Mouse (Mus musculus): ENCODE results near the gene Foxn3.
"Not testable (repeated sequence)": the region's sequence is repeated elsewhere in the genome, so short reads cannot be mapped to it uniquely, and the experiment has no call there.

Foxn3 gene

DNA sequence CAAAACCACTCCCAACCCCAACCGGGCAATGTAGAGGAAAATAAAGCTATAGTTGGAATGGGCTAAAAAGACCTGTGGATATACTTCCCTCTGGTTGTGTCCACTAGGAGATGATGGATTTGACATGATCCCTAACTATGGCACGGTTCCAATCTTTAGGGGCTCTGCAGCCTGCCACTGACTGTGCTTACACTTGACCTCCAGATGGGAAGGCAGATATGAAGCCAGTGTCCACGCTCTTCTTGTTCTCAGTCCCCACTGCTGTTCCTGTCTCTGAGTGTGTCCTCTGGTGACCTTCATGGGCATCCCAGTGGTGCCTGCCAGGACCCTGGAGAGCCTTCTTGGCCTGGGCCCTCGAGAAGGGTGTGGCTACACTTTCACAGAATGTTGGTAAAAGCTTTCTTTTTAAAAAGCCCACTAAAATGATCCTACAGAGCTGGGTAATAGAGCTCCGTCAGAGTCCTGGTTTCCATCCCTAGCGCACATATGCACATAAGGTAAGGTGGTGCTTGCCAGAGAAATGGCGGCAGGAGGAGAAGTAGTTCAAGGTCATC, 346.2 kb downstream of the Foxn3 start:
- no peak for DNase-seq (ENCODE audit: low spot score)

DNA sequence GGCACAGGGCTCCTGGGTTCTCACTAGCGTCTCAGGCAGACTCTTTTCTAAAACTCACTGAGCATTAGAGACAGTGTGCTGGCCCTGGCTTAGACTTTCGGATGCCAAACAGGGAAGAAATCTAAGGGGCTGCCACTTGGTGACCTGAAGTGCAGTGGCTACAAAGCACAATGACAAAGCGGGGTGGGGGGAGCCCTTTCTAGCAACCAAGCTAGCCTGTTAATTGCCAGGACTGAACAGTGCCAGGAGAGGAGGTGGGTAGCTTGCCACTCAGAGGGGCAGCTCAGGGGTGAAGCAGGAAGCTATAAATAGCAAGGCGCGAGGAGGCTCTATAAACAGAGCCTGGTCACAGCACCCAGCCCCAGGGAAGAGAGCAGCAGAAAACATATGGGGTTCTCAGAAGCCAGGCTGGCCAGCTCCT, 347.0 kb downstream of the Foxn3 start:
- DNase-seq (ENCODE audit: low spot score): no peak

DNA sequence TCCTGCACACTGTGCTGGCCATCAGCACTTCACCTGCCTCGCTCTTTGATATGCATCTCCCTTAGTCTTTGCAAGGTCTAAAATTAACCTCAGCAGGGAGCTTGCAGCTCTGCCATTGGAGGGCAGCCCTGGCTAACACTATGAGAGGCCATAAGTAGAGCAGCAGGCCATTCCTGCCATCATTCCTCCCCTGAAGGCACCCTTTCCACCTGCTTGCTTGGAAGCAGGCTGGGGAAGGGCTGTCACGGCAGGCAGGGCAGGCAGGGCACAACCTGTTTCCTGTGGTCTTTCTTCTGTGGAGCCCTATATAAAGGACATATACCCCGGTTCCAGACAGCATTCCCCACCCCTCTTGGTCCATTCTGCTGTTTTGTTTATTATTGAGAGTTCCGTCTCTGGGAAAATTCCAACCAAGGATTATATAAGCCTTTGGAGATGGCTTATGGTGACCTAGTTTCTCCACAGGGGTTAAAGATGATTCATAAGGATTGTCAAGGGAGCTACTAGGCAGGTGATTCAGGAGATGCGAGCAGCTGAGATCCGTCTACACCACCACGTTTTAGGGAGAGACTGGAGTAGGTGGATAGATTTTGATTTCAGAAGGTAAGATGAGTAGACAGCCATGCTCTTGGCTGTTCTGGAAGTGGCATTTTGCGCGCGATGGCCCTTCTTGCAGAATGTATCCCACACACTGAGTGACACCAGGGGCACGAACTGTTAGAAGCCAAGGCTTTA, 347.7 kb downstream of the Foxn3 start:
- DNase-seq (ENCODE audit: low spot score): no peak

DNA sequence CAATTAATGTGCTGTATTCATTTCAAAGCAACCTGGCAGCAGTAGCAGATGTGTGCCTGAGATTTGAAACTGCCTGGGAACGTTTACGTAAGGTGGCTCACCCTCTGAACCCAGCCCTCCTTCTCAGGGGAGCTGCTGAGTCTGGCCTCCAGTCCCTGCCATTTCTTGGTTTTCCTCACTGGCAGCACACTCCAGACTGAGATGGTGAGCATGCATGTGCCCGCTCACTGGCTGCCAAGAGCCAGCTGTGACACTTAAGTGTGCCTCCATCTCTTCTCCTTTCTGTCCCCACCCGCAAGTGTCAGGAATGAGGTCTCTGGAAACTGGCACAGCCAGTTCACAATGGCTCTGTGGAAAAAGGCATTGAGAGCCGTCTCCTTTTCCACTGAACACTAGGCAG, 349.3 kb downstream of the Foxn3 start:
- no peak for DNase-seq (ENCODE audit: low spot score)

DNA sequence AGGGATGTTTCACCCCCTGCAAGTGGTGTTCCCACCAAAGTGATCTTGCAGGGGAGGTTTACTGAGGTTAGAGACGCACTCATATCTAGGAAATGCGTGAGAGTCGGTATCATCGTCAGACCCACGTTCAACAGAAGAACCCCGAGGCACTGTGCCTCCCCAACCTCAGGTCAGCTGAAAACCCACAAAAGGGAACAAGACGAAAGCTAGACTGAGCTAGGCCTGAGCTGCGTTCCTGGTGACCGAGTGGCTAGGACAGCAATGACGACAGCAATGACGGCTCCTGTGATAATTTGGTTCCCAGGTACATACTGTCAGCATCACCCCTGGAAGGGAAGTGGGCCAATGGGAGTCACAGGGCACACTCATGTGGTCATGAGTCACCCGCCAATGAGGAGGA, 350.2 kb downstream of the Foxn3 start:
- DNase-seq (ENCODE audit: low spot score): no peak

DNA sequence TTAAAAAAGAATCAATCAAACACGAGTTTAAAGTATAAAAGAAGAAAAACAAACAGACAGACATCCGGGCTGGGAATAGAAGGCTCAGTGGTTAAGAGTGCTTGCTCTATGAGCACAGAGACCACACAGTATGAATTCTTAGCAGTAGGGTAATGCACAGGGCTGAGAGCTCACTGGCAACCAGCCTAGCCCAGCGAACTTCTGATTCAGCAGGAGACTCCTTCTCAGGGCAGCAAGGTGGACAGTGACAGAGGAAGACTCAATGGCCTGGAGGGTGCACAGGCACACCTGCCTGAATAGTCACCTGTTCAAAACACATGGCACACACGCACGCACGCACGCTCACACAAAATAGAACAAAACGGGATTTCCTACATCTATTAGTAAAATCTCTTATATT, 353.6 kb downstream of the Foxn3 start:
- no peak for DNase-seq (ENCODE audit: low spot score)

DNA sequence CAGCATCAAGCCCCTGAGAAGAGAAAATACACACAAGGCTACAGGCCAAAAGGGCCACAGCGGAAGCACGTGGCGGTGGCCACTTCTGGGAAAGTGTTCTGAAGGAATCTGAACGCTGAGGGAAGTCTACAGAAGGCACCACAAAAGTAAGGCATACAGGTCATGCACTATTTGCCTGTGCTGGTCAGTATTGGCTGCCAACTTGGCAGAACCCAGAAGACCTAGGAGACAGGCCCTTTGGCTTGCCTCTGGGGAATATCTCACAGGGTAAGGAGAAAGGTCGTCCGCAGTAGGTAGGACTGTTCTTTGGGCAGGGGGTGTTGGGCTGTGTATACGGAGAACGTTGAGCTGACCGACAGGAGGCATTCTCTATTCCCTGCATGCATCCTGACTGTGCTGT, 355.1 kb downstream of the Foxn3 start:
- DNase-seq (ENCODE audit: low spot score): no peak

DNA sequence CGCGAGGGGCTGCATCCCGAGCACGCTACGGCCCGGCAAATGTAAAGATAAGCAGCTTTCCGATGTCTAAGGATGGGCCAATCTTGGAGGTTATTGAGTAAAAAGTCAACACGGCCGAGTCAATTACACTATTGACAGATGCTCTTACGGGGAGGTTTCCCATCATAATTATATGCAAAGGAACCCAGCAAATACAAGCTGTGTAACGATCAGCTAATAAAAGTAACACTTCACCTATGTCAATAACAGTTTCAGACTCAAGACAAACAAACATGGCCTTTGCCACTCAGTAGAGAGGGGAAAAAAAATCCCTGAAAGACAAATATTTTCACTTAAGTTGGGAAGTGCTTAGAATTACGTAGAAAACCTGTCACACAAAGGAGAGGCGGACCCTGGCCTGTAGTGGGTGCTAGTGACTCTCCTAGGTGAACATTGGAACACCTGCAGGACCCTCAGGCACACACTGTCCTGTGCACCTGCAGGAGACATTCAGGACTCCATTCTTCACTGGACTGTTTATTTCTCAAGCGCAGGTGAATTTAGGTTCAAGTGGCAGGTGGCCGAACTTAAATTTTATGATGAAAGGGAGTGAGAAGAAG, 356.3 kb downstream of the Foxn3 start:
- no peak for DNase-seq (ENCODE audit: low spot score)

DNA sequence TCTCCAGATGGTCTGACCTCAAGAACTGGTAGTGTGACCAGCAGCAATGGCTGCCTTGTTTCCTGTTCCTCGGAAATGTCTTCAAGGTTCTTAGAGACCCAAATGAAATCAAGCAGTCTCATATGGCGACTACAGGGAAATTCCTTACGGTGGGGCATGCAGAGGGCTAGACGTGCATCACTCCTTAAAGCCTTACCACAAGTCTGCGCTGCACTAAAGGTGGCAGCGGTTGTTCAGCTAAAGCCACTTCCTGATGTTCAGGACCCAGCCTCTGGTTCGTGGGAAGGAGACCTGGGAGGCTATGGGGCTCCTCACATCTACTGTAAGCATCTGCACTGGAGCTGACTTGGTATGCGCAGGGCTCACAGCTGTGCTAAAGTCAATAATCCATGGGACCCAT, 357.6 kb downstream of the Foxn3 start:
- DNase-seq (ENCODE audit: low spot score): no peak

DNA sequence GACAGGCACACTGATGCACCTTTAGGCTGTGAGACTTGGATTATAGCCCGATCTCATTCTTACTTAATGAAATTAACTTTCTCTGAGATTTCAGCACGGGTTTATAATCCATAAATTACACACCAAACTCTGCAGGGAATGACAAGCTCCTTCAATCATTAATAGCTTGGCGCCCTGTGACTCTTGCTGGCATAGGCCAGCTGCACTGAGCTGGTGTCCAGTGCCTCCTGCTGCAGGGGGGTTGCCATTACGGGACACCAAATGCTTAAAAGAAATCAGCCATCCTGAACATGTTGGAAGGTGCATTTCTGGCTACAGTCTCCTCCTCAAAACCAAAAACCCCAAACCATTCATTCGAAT, 364.3 kb downstream of the Foxn3 start:
- no peak for DNase-seq (ENCODE audit: low spot score)

DNA sequence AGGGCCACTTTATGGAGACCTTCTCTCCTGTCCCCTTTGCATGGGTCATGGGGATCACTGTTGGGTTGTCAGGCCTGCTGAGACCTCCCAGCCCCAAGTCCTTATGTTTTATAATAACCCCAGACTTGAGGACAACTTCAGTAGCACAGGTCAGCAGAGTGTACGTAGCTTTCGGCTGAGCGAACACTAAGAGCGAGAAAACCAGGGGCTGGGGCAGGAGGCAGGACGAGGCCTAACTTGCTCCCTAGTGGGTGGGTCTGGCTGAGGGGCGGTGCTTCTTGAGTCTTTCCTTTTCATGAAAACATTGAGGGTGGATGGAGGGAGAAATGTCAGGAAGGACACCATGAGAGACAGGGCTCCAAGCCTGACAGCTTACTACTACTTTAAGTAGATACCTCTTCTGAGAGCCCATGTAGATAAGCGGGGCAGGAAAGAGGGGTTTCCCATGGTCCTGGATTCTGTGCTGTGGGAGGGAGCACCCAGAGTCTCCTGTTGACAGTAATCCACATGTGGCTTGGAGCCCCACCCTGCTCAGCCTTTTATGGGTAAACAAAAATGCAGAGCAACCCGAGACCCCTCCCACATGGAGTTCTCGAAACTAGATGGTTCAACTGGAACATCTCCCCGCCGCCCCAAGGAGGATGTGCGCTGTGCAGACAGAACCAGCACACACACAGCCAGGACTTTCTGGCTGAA, 364.8 kb downstream of the Foxn3 start:
- no peak for DNase-seq (ENCODE audit: low spot score)

DNA sequence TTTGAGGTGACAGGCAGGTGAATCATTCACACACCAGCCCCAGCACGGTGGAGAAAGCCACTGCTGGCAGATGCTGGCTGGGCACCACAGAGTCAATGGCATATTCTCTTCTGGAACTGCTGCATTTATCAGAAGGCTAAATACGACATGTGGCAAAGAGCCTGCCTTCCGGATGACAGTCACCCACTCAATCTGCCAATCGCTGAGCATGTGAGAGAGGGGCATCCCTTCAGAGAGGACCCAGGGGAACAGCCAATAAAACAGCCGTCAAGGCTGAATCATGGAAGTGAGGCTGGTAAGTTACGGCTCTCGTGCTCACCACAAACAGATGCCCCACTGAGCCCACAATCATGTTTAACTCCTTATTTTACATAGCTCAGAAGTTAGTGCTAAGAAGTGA, 366.4 kb downstream of the Foxn3 start:
- DNase-seq (ENCODE audit: low spot score): no peak

DNA sequence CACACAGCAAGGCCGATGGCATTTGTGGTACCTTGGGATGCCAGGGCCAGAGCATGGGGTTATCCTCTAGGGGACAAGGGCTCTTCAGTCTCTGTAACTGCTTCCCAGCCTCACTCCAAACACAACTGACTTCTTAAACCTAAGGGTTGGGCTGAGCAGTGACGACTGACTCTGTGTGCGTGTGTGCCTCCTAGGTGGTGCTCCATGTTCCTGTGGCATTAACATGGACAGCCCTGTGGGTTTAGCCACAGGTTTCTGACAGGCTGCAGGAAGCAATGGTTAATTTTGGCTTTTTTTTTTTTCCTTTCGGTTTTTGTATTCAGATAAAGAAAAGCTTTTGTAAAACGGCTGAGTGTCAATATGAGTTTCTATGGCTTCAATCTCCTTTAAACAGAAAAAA, 367.7 kb downstream of the Foxn3 start:
- no peak for DNase-seq (ENCODE audit: low spot score)

DNA sequence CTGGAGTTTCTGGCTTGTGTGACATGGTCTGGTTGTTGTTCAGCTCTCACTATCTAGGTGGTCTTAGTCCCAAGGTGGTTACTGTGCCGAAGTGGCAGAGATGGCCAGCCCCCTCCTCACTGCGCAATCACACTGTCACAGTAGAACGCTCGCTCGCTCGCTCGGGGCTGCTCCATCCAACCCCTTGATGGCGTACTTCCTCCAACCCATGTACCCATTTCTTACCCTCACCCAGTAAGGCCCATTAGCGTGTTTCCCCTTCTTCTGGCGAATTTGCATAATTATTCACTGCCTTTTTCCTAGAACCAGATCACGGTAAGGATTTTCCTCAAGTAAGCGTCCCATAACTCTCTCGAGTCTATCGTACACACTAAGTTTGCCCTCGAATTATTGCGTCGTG, 369.3 kb downstream of the Foxn3 start:
- not testable (repeated sequence) for DNase-seq (ENCODE audit: low spot score)

DNA sequence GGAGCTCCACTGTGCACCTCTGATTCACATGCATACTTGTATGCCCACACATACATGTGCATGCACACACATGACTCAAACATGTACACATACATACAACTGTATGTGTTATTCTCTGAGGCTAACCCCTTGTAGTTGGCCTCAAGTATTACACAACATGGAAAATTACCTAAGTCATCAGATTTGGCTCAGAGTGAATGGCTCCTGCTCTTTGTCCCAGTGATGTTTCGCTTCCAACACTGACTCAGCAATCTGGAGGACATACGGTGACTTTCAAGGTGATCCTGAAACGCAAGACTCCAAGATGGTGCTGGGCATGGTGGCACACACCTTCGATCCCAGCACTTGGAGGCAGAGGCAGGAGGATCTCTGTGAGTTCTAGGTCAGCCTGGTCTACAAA, 375.7 kb downstream of the Foxn3 start:
- no peak for DNase-seq (ENCODE audit: low spot score)

DNA sequence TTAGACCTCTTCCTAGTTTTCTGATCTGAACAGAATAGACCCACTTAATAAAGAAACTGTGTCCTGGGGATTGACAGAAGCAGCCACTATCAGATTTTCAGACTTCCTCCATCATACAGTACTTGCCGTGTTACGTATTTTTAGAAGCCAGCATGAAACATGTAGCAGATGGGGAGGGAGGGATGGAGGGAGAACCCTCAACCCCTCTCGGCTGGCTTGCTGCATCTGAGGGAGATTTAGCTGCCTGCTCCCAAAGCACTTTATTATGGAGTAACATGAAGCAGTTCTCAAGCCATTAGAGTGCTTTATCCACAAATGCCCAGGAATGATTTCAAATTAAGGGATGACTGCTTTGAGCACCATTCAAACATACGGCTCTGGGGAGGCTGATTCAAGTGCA, 377.1 kb downstream of the Foxn3 start:
- no peak for DNase-seq (ENCODE audit: low spot score)

DNA sequence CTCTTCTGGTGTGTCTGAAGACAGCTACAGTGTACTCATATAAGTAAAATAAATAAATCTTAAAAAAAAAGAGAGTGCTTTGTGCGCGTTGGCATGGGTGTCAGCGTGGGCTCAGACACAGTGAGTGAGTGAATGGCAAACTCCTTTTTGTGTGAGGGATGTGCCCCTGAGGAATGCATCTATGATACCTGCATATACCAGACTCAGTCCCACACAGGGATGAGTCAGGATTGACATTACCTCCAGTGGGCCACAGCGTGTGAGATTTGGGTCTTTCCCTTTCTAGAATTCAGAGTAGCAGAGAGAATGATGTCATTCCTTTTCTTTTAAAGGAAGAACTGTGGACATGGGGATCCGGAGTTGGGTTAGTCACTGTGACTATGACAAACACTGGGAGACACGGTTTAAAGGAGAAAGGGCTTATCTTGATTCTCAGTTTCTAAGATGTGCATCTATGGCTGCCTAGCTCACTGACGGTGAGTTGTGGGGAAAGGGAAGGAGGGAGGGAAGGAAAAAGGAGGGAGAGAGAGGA, 380.1 kb downstream of the Foxn3 start:
- DNase-seq (ENCODE audit: low spot score): no peak

DNA sequence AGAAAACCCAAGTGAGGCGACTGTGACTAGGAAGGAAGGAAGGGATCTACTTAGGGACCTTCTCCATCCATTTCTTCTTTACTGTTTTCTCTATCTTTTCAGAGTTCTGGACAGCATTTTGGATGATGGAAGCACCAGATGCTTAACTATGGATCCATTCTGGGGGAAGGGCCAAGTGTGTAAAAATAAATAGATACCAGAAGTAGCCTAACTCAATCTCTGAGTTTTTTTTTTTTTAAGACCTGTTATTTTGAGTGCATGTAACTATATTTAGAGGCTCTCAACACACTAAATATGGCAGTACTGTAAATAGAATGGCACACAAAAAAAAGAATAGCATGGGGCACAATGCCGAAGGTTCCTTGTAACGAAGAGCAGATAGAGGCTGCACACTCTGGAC, 381.0 kb downstream of the Foxn3 start:
- DNase-seq (ENCODE audit: low spot score): no peak

DNA sequence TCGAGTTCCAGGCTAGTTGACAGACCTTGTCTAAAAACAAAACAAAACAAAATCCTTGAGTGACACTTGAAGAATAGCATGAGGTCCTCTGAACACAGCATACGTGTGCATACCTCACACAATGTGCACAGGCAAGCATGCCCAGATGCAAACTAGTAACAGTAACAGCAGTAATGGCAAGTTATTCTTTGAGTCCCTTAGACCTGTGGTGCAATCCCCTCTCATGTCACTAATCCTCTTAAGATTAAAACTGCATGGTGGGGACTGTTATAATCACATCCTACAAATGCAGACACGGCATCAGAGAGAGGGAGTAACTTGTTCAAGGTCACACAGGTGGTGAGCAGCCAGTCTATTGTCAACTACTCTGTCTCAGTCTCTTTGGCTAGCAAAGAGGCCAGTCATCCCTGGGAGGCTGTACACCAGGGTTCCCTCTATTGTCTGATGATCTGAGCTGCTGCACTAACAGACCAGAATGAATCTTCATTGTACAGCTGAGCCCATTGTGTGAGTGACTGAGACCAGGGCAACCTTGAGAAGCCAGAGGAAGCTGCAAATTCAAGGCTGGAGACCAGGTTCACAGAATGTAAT, 383.1 kb downstream of the Foxn3 start:
- DNase-seq (ENCODE audit: low spot score): no peak

DNA sequence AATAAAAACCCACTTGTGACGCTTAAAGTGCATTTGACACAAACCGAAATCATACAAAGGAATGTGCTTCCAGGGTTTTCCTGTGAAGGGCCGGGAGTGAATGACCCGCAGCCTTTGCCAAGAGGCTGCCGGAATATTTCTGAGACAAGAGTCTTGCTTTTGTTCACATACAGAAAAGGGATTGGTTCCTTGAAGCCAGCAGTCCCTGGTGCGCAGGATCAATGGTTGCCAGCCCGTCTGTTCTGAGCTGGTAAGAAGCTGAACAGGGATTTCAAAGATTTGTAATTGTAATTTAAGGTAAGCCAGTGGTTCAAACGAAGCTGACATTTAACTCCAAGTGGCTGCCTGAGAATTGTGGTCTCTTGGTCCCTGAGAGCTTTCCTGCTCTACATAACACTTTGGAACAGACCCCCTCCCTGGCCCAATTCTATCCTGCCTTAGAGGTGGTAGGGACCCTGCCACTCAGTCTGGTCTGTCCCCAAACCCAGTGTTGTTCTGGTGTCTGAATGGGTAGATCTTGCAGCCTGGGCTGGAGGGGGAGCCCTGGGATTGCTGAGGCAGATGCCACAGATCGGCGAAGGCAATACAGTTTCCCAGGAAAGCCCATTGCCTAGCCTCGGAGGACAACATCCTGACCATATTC, 388.3 kb downstream of the Foxn3 start:
- no peak for DNase-seq (ENCODE audit: low spot score)

DNA sequence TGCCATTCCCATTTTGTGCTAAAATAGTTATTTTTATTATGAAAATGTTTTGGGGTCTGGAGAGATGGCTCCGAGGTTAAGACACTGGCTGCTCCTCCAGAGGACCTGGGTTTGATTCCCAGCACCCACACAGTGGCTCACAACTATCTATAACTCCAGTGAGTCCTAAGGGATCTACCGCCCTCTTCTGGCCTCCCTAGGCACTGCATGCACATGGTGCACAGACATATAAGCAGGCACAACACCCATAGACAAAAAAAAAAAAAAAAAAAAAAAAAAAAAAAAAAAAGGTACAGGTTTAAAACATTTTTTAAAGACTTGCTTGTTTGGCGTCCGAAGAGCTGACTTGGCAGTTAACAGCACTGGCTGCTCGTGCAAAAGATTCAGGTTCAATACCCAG, 391.2 kb downstream of the Foxn3 start:
- no peak for DNase-seq (ENCODE audit: low spot score)

DNA sequence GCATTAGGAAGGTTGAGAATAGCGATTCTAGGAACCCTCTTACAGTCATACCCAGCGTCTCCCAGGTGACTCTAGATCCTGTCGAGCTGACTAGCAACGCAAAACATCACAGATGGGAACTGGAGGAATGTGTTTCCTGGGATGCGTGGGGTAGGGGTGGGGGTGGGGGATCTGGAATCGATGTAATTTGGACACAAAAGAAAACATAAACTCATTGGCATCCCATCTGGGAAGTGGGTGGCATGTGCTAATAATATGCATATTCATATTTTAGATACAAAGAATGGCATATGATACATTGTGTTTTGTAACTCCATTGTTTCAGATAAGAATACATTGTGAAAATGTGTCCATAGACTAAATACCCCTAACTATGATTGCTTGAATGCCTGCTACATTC, 393.5 kb downstream of the Foxn3 start:
- DNase-seq (ENCODE audit: low spot score): no peak

Measured in embryo, embryonic 10.5 days (tissue).